Mouse (Mus musculus) embryonic fibroblast, embryonic 13.5 days (primary cell): ENCODE data around the gene Gm10352.
"Not testable (repeated sequence)": the region's sequence is repeated elsewhere in the genome, so short reads cannot be mapped to it uniquely, and the experiment has no call there.

Experiments used
- CTCF ChIP-seq: IDR thresholded peaks from 2 replicates; pipeline ENCODE4 v1.5.1; 2011; ENCODE audit warnings: mild to moderate bottlenecking, control low read depth, low read length, moderate library complexity, borderline replicate concordance; ENCODE audit not compliant: insufficient read depth
- POLR2A ChIP-seq: IDR thresholded peaks from 2 replicates; pipeline ENCODE4 v1.6.1; 2011; ENCODE audit warnings: low read depth, mild to moderate bottlenecking, control low read depth, low read length, moderate library complexity

DNA sequence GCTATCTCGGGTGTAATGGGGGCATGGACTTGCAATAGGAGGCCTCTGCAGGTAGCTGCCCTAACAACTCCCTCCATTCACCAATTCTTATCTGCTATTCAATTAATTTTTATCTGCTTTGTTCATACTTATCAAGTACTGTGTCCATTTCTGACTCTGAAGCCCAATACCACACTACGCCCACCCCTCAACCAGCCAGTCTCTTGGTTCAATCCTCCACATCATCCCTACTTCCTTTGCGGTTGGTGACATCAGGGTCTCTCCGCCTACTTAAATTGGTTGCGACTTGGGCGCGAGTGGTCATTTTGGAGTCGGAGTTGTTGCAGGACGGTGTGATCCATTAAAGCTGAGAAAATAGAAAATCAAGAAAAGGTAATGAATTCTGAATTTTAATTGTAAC lies 31.5 kb downstream of the Gm10352 start, which contains the start of gene Gm29289:
- TF ChIP-seq POLR2A, CTCF: not testable (repeated sequence)
